Mouse (Mus musculus): ENCODE measurements around the gene Fubp1.

GRCm38 (mm10) chr3:152271071-152271710, 61.0 kb downstream of the Fubp1 start:
- TF ChIP-seq CTCF (IDR thresholded peaks at IDR 0.05; ENCODE audit: low read depth, low read length), result no peak
- TF ChIP-seq POLR2A (IDR thresholded peaks at IDR 0.05; ENCODE audit: borderline replicate concordance, low read depth, low read length), result no peak
